Mouse (Mus musculus) bone marrow macrophage, adult 2 months (primary cell): ENCODE data around the gene Rnd3.

Source experiments
- CTCF ChIP-seq: IDR thresholded peaks from 2 replicates; pipeline ENCODE4 v1.5.1; 2012; ENCODE audit warnings: low read depth, mild to moderate bottlenecking, low read length, moderate library complexity
- POLR2A ChIP-seq: IDR thresholded peaks from 2 replicates; pipeline ENCODE4 v1.6.1; 2012; ENCODE audit warnings: mild to moderate bottlenecking, low read depth, low read length, borderline replicate concordance

- no peak for TF ChIP-seq CTCF
- TF ChIP-seq POLR2A: no peak
Observed at GRCm38 (mm10) chr2:51099987-51100386, 48.9 kb downstream of the Rnd3 start.
